Mouse (Mus musculus): Measurements from ENCODE around the gene Mogat2. TPM values are rescaled to one million over a fixed set of nuclear protein-coding genes. Genes with fewer than 3 reads are reported as not detected.

The Mogat2 gene
- polyA plus RNA-seq, 1 experiment from 2014 or later: 9.3 TPM

DNA sequence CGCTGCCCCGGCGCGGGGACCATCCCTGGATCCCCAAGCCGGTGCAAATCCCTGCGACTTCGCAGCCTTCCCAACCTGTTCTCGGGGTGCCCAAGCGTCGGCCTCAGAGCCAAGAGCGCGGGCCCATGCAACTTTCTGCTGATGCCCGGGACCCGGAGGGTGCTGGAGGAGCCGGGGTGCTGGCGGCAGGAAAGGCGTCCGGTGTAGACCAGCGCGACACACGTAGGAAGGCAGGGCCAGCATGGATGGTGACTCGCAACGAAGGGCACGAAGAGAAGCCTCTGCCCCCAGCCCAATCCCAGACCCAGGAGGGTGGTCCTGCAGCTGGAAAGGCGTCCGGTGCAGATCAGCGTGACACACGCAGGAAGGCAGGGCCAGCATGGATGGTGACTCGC, 30.1 kb upstream of the Mogat2 start:
- peak overlapping the region; percentile 100 for H3K4me2 ChIP-seq (ENCODE audit: low read depth, low read length, severe bottlenecking)
- H3K4me1 ChIP-seq (replicated peaks; ENCODE audit: control insufficient read depth, insufficient read depth, low read length): peaks cover 15% of the 10 kb centered on the region; the same call in 1 of the 2 replicates
- DNase-seq (ENCODE audit: low spot score): no peak
- peaks cover 8% of the 10 kb centered on the region for H3K27me3 ChIP-seq (ENCODE audit: control insufficient read depth, insufficient read depth, low read length)
- H3K9me3 ChIP-seq (ENCODE audit: control insufficient read depth, low read length): no peaks in the 10 kb centered on the region
- H3K9ac ChIP-seq (ENCODE audit: low read length): peak overlapping the region; percentile 75
- H3K27ac ChIP-seq (ENCODE audit: low read depth, low read length): peak overlapping the region; percentile 70
- ATAC-seq (replicated peaks; ENCODE audit: low FRiP score): peak; percentile 42
- under 1% methylated on average over 29 of the region's 29 CpGs for WGBS
- H3K36me3 ChIP-seq (ENCODE audit: control insufficient read depth, insufficient read depth, low read length): no peaks in the 10 kb centered on the region
- H3K4me3 ChIP-seq (ENCODE audit: low read depth, low read length): peak overlapping the region; percentile 66

GRCm38 (mm10) chr7:99267897-99268505, 29.6 kb upstream of the Mogat2 start:
- Histone ChIP-seq H3K9ac (ENCODE audit: low read length) (peak overlapping the region; percentile 75), H3K36me3 (ENCODE audit: control insufficient read depth, insufficient read depth, low read length) (no peaks in the 10 kb centered on the region), H3K4me3 (ENCODE audit: low read depth, low read length) (peak overlapping the region; percentile 66), H3K4me1 (replicated peaks; ENCODE audit: control insufficient read depth, insufficient read depth, low read length) (peaks cover 15% of the 10 kb centered on the region; the same call in 1 of the 2 replicates), H3K27ac (ENCODE audit: low read depth, low read length) (peak overlapping the region; percentile 93), H3K27me3 (ENCODE audit: control insufficient read depth, insufficient read depth, low read length) (peaks cover 8% of the 10 kb centered on the region), H3K4me2 (ENCODE audit: low read depth, low read length, severe bottlenecking) (peak overlapping the region; percentile 100), H3K9me3 (ENCODE audit: control insufficient read depth, low read length) (no peaks in the 10 kb centered on the region)
- DNase-seq (ENCODE audit: low spot score) (peak; percentile 93), ATAC-seq (replicated peaks; ENCODE audit: low FRiP score) (peak; percentile 94)
- WGBS: under 1% methylated on average over 59 of the region's 59 CpGs

DNA sequence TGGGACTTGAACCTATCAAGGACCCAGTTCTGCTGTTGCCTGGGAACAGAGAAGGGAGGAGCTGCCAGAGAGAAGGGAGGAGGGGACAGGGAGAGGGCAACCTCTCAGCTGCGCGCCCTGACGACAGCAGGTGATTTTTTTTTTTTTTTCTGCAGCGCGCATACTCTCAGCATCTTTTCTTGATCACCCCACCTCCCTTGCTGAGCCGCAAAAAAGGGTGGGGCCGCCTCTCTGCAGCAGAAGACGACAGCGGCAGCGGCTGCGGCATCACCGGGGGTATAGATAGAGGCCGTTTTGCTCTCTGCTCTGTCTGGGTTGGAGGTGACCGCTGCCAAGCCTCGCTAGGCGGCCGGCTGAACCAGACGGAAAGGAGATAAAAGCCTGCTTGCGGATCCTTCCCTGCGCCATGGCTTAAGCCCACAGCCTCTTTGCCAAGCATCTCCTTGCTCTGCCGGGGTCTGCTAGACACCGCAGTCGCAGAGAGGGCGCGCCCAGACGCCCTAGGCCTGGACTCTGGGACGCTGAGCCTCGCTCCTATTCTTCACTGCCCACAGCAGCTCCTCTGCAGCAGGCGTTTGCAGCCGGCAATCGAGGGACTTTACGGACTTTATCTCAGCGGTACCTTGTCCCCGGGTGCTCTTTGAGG, 29.0 kb upstream of the Mogat2 start, which contains the start of gene Map6:
Gene Map6, plus strand, starts transcription at position 197 of the 646 bp plus-strand sequence.
- Histone ChIP-seq H3K27me3 (ENCODE audit: control insufficient read depth, insufficient read depth, low read length) (peaks cover 8% of the 10 kb centered on the region), H3K4me2 (ENCODE audit: low read depth, low read length, severe bottlenecking) (peak within 1 kb of the TSS; percentile 100), H3K27ac (ENCODE audit: low read depth, low read length) (peak within 1 kb of the TSS; percentile 93), H3K4me3 (ENCODE audit: low read depth, low read length) (peak within 1 kb of the TSS; percentile 66), H3K4me1 (replicated peaks; ENCODE audit: control insufficient read depth, insufficient read depth, low read length) (peaks cover 15% of the 10 kb centered on the region; the same call in 1 of the 2 replicates), H3K9me3 (ENCODE audit: control insufficient read depth, low read length) (no peaks in the 10 kb centered on the region), H3K36me3 (ENCODE audit: control insufficient read depth, insufficient read depth, low read length) (no peaks in the 10 kb centered on the region), H3K9ac (ENCODE audit: low read length) (peak within 1 kb of the TSS; percentile 75)
- under 1% methylated on average over 34 of the region's 34 CpGs for WGBS
- DNase-seq (ENCODE audit: low spot score) (peak; percentile 77), ATAC-seq (replicated peaks; ENCODE audit: low FRiP score) (peak; percentile 57)

DNA sequence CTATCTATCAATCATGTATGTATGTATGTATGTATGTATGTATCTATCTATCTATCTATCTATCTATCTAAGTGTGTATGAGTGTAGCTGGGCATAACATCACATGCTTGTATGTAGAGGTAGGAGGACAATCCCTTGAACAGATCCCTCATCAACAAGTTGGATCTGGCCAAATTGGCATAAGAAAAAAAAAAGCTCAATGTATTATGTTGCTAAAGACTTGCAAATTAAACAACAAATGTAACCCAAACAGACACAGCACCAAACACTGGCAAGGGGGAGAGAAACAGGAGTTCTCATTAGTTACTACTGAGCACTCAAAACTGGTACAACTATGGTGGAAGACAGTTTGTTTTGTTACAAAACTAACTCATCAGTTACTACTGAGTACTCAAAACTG, 26.2 kb upstream of the Mogat2 start:
- no peak overlapping the region for H3K9ac ChIP-seq (ENCODE audit: low read length)
- no peak for ATAC-seq (replicated peaks; ENCODE audit: low FRiP score)
- H3K9me3 ChIP-seq (ENCODE audit: control insufficient read depth, low read length): no peaks in the 10 kb centered on the region
- H3K4me1 ChIP-seq (replicated peaks; ENCODE audit: control insufficient read depth, insufficient read depth, low read length): peaks cover 7% of the 10 kb centered on the region; the same call in 1 of the 2 replicates
- no peak overlapping the region for H3K4me3 ChIP-seq (ENCODE audit: low read depth, low read length)
- peaks cover 7% of the 10 kb centered on the region for H3K27me3 ChIP-seq (ENCODE audit: control insufficient read depth, insufficient read depth, low read length)
- DNase-seq (ENCODE audit: low spot score): no peak
- no peak overlapping the region for H3K27ac ChIP-seq (ENCODE audit: low read depth, low read length)
- H3K4me2 ChIP-seq (ENCODE audit: low read depth, low read length, severe bottlenecking): no peak overlapping the region
- no peaks in the 10 kb centered on the region for H3K36me3 ChIP-seq (ENCODE audit: control insufficient read depth, insufficient read depth, low read length)

DNA sequence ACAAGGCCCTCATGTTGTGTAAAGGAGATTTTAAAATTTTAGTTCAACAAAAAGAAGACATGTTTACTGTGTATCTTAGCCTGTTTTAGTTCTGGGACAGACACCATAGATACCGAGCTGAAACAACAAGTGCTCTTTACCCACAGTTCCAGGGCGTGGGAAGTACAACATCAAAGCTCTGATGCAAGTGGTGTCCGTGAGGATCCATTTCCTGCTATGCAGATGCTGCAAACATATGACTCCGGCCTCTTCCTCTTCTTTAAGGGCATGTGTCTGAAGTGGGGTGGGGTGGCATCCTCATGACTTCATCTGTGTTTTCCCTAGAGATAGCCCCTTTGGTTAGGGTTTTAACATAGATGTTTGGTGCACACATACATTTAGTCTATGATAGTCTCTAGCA, 25.1 kb upstream of the Mogat2 start:
- Histone ChIP-seq H3K27me3 (ENCODE audit: control insufficient read depth, insufficient read depth, low read length) (peaks cover 2% of the 10 kb centered on the region), H3K36me3 (ENCODE audit: control insufficient read depth, insufficient read depth, low read length) (no peaks in the 10 kb centered on the region), H3K27ac (ENCODE audit: low read depth, low read length) (no peak overlapping the region), H3K9me3 (ENCODE audit: control insufficient read depth, low read length) (no peaks in the 10 kb centered on the region), H3K9ac (ENCODE audit: low read length) (no peak overlapping the region), H3K4me2 (ENCODE audit: low read depth, low read length, severe bottlenecking) (no peak overlapping the region), H3K4me3 (ENCODE audit: low read depth, low read length) (no peak overlapping the region), H3K4me1 (replicated peaks; ENCODE audit: control insufficient read depth, insufficient read depth, low read length) (no peaks in the 10 kb centered on the region; the same call in 1 of the 2 replicates)
- DNase-seq (ENCODE audit: low spot score) (no peak), ATAC-seq (replicated peaks; ENCODE audit: low FRiP score) (no peak)
- WGBS: 73% methylated on average over 4 of the region's 4 CpGs

- Histone ChIP-seq H3K4me1 (replicated peaks; ENCODE audit: control insufficient read depth, insufficient read depth, low read length) (no peaks in the 10 kb centered on the region; the same call in 1 of the 2 replicates), H3K4me2 (ENCODE audit: low read depth, low read length, severe bottlenecking) (no peak overlapping the region), H3K36me3 (ENCODE audit: control insufficient read depth, insufficient read depth, low read length) (no peaks in the 10 kb centered on the region), H3K9ac (ENCODE audit: low read length) (no peak overlapping the region), H3K9me3 (ENCODE audit: control insufficient read depth, low read length) (no peaks in the 10 kb centered on the region), H3K27me3 (ENCODE audit: control insufficient read depth, insufficient read depth, low read length) (no peaks in the 10 kb centered on the region), H3K27ac (ENCODE audit: low read depth, low read length) (no peak overlapping the region), H3K4me3 (ENCODE audit: low read depth, low read length) (no peak overlapping the region)
- WGBS: 44% methylated on average over 3 of the region's 3 CpGs
- no peak for DNase-seq (ENCODE audit: low spot score)
- ATAC-seq (replicated peaks; ENCODE audit: low FRiP score): no peak
Measured at GRCm38 (mm10) chr7:99261900-99262299, 23.5 kb upstream of the Mogat2 start.

- Histone ChIP-seq H3K9ac (ENCODE audit: low read length) (no peak overlapping the region), H3K9me3 (ENCODE audit: control insufficient read depth, low read length) (no peaks in the 10 kb centered on the region), H3K27ac (ENCODE audit: low read depth, low read length) (no peak overlapping the region), H3K4me2 (ENCODE audit: low read depth, low read length, severe bottlenecking) (no peak overlapping the region), H3K27me3 (ENCODE audit: control insufficient read depth, insufficient read depth, low read length) (no peaks in the 10 kb centered on the region), H3K4me3 (ENCODE audit: low read depth, low read length) (no peak overlapping the region), H3K36me3 (ENCODE audit: control insufficient read depth, insufficient read depth, low read length) (no peaks in the 10 kb centered on the region), H3K4me1 (replicated peaks; ENCODE audit: control insufficient read depth, insufficient read depth, low read length) (0 out of 2 replicates have a peak, but pooled peaks cover 2% of the 10 kb centered on the region)
- WGBS: 89% methylated on average over 7 of the region's 7 CpGs
- ATAC-seq (replicated peaks; ENCODE audit: low FRiP score): no peak
- DNase-seq (ENCODE audit: low spot score): no peak
Measured at GRCm38 (mm10) chr7:99255006-99255405, 16.6 kb upstream of the Mogat2 start.

- DNase-seq (ENCODE audit: low spot score) (no peak), ATAC-seq (replicated peaks; ENCODE audit: low FRiP score) (peak; percentile 9; the same call in 1 of the 2 replicates)
- no peaks in the 10 kb centered on the region for H3K36me3 ChIP-seq (ENCODE audit: control insufficient read depth, insufficient read depth, low read length)
- H3K9ac ChIP-seq (ENCODE audit: low read length): no peak overlapping the region
- 0 out of 2 replicates have a peak, but pooled peaks cover 2% of the 10 kb centered on the region for H3K4me1 ChIP-seq (replicated peaks; ENCODE audit: control insufficient read depth, insufficient read depth, low read length)
- peaks cover 8% of the 10 kb centered on the region; the same call in 1 of the 2 replicates for H3K27me3 ChIP-seq (ENCODE audit: control insufficient read depth, insufficient read depth, low read length)
- 35% methylated on average over 9 of the region's 9 CpGs for WGBS
- no peaks in the 10 kb centered on the region for H3K9me3 ChIP-seq (ENCODE audit: control insufficient read depth, low read length)
- no peak overlapping the region for H3K27ac ChIP-seq (ENCODE audit: low read depth, low read length)
- no peak overlapping the region for H3K4me3 ChIP-seq (ENCODE audit: low read depth, low read length)
- H3K4me2 ChIP-seq (ENCODE audit: low read depth, low read length, severe bottlenecking): no peak overlapping the region
Measured at GRCm38 (mm10) chr7:99250386-99250785, 12.0 kb upstream of the Mogat2 start.

Measured in forebrain, embryonic 11.5 days (tissue).